Comparison of ENCODE assay signal across 8 mouse cellular contexts in genomic region chr7:43562651-43563070, GRCm38 (mm10). TPM values are rescaled to one million over a fixed set of nuclear protein-coding genes. Genes with fewer than 3 reads are reported as not detected.
A peak's percentile ranks its signal among the peaks of the same experiment; 100 is the strongest.
DNase-seq lines count a peak whose midpoint lies in the region; ATAC-seq lines count a peak whose summit lies in the region.

No protein-coding gene starts in this region.

- H3K27ac ChIP-seq in forebrain, embryonic 14.5 days (ENCODE audit: low read depth, low read length): peak overlapping the region; percentile 87
- peak overlapping the region; percentile 87 for H3K27ac ChIP-seq in kidney, embryonic 16.5 days (ENCODE audit: low read length)
- peak overlapping the region; percentile 95 for H3K27ac ChIP-seq in midbrain, embryonic 12.5 days (replicated peaks)
- peak overlapping the region; percentile 82 for H3K27ac ChIP-seq in stomach, embryonic 16.5 days (ENCODE audit: low read length)

- peak overlapping the region; percentile 78 for H3K9ac ChIP-seq in forebrain, embryonic 14.5 days (ENCODE audit: low read length)
- peak overlapping the region; percentile 86 for H3K9ac ChIP-seq in kidney, embryonic 16.5 days (replicated peaks; ENCODE audit: low read length)
- H3K9ac ChIP-seq in midbrain, embryonic 12.5 days (replicated peaks): peak overlapping the region; percentile 73
- H3K9ac ChIP-seq in stomach, embryonic 16.5 days (ENCODE audit: low read length): peak overlapping the region; percentile 82

- H3K36me3 ChIP-seq in erythroblast, embryonic 14.5 days (ENCODE audit: control insufficient read depth): no peaks in the 10 kb centered on the region; the same call in 1 of the 2 replicates
- H3K36me3 ChIP-seq in forebrain, embryonic 14.5 days (ENCODE audit: control insufficient read depth, insufficient read depth, low read length): peaks cover 24% of the 10 kb centered on the region
- H3K36me3 ChIP-seq in kidney, embryonic 16.5 days (ENCODE audit: insufficient read depth, low read length): peaks cover 9% of the 10 kb centered on the region
- H3K36me3 ChIP-seq in midbrain, embryonic 12.5 days: peaks cover 28% of the 10 kb centered on the region
- no peaks in the 10 kb centered on the region for H3K36me3 ChIP-seq in stomach, embryonic 16.5 days (ENCODE audit: control insufficient read depth, insufficient read depth, low read length)

- H3K4me2 ChIP-seq in forebrain, embryonic 14.5 days (ENCODE audit: low read length): peak overlapping the region; percentile 76
- peak overlapping the region; percentile 78 for H3K4me2 ChIP-seq in kidney, embryonic 16.5 days (replicated peaks; ENCODE audit: low read depth, low read length)
- peak overlapping the region; percentile 65 for H3K4me2 ChIP-seq in midbrain, embryonic 12.5 days (replicated peaks)
- H3K4me2 ChIP-seq in stomach, embryonic 16.5 days (ENCODE audit: low read depth, low read length): peak overlapping the region; percentile 78

- H3K9me3 ChIP-seq in erythroblast, embryonic 14.5 days (ENCODE audit: control insufficient read depth, low read length): no peaks in the 10 kb centered on the region
- H3K9me3 ChIP-seq in forebrain, embryonic 14.5 days (replicated peaks; ENCODE audit: control insufficient read depth, low read length): no peaks in the 10 kb centered on the region
- no peaks in the 10 kb centered on the region for H3K9me3 ChIP-seq in kidney, embryonic 16.5 days (ENCODE audit: low read length)
- no peaks in the 10 kb centered on the region for H3K9me3 ChIP-seq in midbrain, embryonic 12.5 days
- no peaks in the 10 kb centered on the region for H3K9me3 ChIP-seq in stomach, embryonic 16.5 days (replicated peaks; ENCODE audit: control insufficient read depth, low read length)

- peak; percentile 58 for DNase-seq in NIH3T3 (ENCODE audit: low read depth)
- peak; percentile 45 for DNase-seq in forebrain, embryonic 14.5 days (ENCODE audit: low spot score)
- DNase-seq in adrenal gland, postnatal 4 days (ENCODE audit: low spot score in 2 of 2): no peak

- peak overlapping the region; percentile 53 for H3K4me3 ChIP-seq in erythroblast, embryonic 14.5 days (replicated peaks)
- peak overlapping the region; percentile 79 for H3K4me3 ChIP-seq in forebrain, embryonic 14.5 days (ENCODE audit: low read depth, low read length)
- H3K4me3 ChIP-seq in kidney, embryonic 16.5 days (ENCODE audit: low read length): peak overlapping the region; percentile 77
- peak overlapping the region; percentile 73 for H3K4me3 ChIP-seq in midbrain, embryonic 12.5 days
- peak overlapping the region; percentile 73 for H3K4me3 ChIP-seq in stomach, embryonic 16.5 days (replicated peaks; ENCODE audit: low read length)

- peaks cover 2% of the 10 kb centered on the region; the same call in 1 of the 2 replicates for H3K4me1 ChIP-seq in erythroblast, embryonic 14.5 days (ENCODE audit: control insufficient read depth)
- H3K4me1 ChIP-seq in forebrain, embryonic 14.5 days (ENCODE audit: control insufficient read depth, insufficient read depth, low read length): peaks cover 10% of the 10 kb centered on the region
- peaks cover 12% of the 10 kb centered on the region for H3K4me1 ChIP-seq in kidney, embryonic 16.5 days (ENCODE audit: insufficient read depth, low read length)
- H3K4me1 ChIP-seq in midbrain, embryonic 12.5 days: peaks cover 14% of the 10 kb centered on the region
- H3K4me1 ChIP-seq in stomach, embryonic 16.5 days (ENCODE audit: control insufficient read depth, insufficient read depth, low read length): peaks cover 7% of the 10 kb centered on the region

- 0% methylated on average over 10 of the region's 10 CpGs for WGBS in forebrain, embryonic 14.5 days
- WGBS in kidney, embryonic 16.5 days: 0% methylated on average over 10 of the region's 10 CpGs
- WGBS in midbrain, embryonic 12.5 days: under 1% methylated on average over 10 of the region's 10 CpGs
- WGBS in stomach, embryonic 16.5 days: 1% methylated on average over 10 of the region's 10 CpGs

- peaks cover 5% of the 10 kb centered on the region for H3K27me3 ChIP-seq in erythroblast, embryonic 14.5 days (ENCODE audit: control insufficient read depth)
- no peaks in the 10 kb centered on the region for H3K27me3 ChIP-seq in forebrain, embryonic 14.5 days (replicated peaks; ENCODE audit: control insufficient read depth, insufficient read depth, low read length)
- H3K27me3 ChIP-seq in kidney, embryonic 16.5 days (ENCODE audit: insufficient read depth, low read length): no peaks in the 10 kb centered on the region
- no peaks in the 10 kb centered on the region for H3K27me3 ChIP-seq in midbrain, embryonic 12.5 days
- H3K27me3 ChIP-seq in stomach, embryonic 16.5 days (ENCODE audit: control insufficient read depth, insufficient read depth, low read length): no peaks in the 10 kb centered on the region

- no peak for ATAC-seq in erythroblast, adult 5-6 weeks (replicated peaks; ENCODE audit: low FRiP score, poor library complexity, severe bottlenecking)
- peak; percentile 27 for ATAC-seq in forebrain, embryonic 14.5 days
- peak; percentile 28; the same call in 1 of the 2 replicates for ATAC-seq in kidney, embryonic 16.5 days (ENCODE audit: low FRiP score, low TSS enrichment)
- peak; percentile 53 for ATAC-seq in midbrain, embryonic 12.5 days (ENCODE audit: low FRiP score, low read depth)
- no peak for ATAC-seq in stomach, embryonic 16.5 days (ENCODE audit: insufficient read depth, low FRiP score)

RNA-seq across cellular contexts. Expression of gene Zfp658, which starts 0.6 kb away (rescaled TPM):
- not detected in 2 replicates for polyA plus RNA-seq in erythroblast, embryonic 14.5 days (2012)
- total RNA-seq in erythroblast, adult 5-6 weeks (2015; ENCODE audit: low replicate concordance): 0.84 TPM in 1 of 2 replicates, not detected in the other
- 0.70 TPM in 1 of 2 replicates, not detected in the other for total RNA-seq in erythroblast, adult 5-6 weeks (2017; ENCODE audit: low replicate concordance)
- polyA plus RNA-seq in forebrain, embryonic 14.5 days (2014; fragmentation: Nextera tagmentation; extraction: Ambion mirVana): 7.6 and 9.0 TPM in 2 replicates
- polyA plus RNA-seq in kidney, embryonic 16.5 days (2015; fragmentation: Nextera tagmentation; extraction: Ambion mirVana): 3.7 and 3.8 TPM in 2 replicates
- polyA plus RNA-seq in midbrain, embryonic 12.5 days (2016; fragmentation: Nextera tagmentation; extraction: Ambion mirVana): 9.3 and 10.1 TPM in 2 replicates
- 3.5 and 3.6 TPM in 2 replicates for polyA plus RNA-seq in stomach, embryonic 16.5 days (2015; fragmentation: Nextera tagmentation; extraction: Ambion mirVana)
- total RNA-seq in adrenal gland, postnatal 4 days (2021): 1 to 10 TPM; 3.4 TPM

RNA-seq across cellular contexts. Expression of gene Zfp719, which starts 16.7 kb away (rescaled TPM):
- polyA plus RNA-seq in erythroblast, embryonic 14.5 days (2012): not detected in 2 replicates
- total RNA-seq in erythroblast, adult 5-6 weeks (2015; ENCODE audit: low replicate concordance): 0.19 and 4.6 TPM in 2 replicates
- total RNA-seq in erythroblast, adult 5-6 weeks (2017; ENCODE audit: low replicate concordance): 1.1 and 2.2 TPM in 2 replicates
- 18.8 and 21.5 TPM in 2 replicates for polyA plus RNA-seq in forebrain, embryonic 14.5 days (2014; fragmentation: Nextera tagmentation; extraction: Ambion mirVana)
- 13.8 and 14.1 TPM in 2 replicates for polyA plus RNA-seq in kidney, embryonic 16.5 days (2015; fragmentation: Nextera tagmentation; extraction: Ambion mirVana)
- 17.8 and 17.9 TPM in 2 replicates for polyA plus RNA-seq in midbrain, embryonic 12.5 days (2016; fragmentation: Nextera tagmentation; extraction: Ambion mirVana)
- 11.3 and 12.9 TPM in 2 replicates for polyA plus RNA-seq in stomach, embryonic 16.5 days (2015; fragmentation: Nextera tagmentation; extraction: Ambion mirVana)
- 10 to 100 TPM; 17.6 to 18.9 TPM for total RNA-seq in adrenal gland, postnatal 4 days (2021)

RNA-seq across cellular contexts. Expression of gene Cd33, which starts 18.4 kb away (rescaled TPM):
- polyA plus RNA-seq in erythroblast, embryonic 14.5 days (2012): 0.02 TPM in 1 of 2 replicates, not detected in the other
- total RNA-seq in erythroblast, adult 5-6 weeks (2015; ENCODE audit: low replicate concordance): 20.8 and 23.8 TPM in 2 replicates
- total RNA-seq in erythroblast, adult 5-6 weeks (2017; ENCODE audit: low replicate concordance): 9.1 and 12.0 TPM in 2 replicates
- polyA plus RNA-seq in forebrain, embryonic 14.5 days (2014; fragmentation: Nextera tagmentation; extraction: Ambion mirVana): 0.61 and 1.2 TPM in 2 replicates
- polyA plus RNA-seq in kidney, embryonic 16.5 days (2015; fragmentation: Nextera tagmentation; extraction: Ambion mirVana): 0.49 and 0.81 TPM in 2 replicates
- 1.1 and 1.4 TPM in 2 replicates for polyA plus RNA-seq in midbrain, embryonic 12.5 days (2016; fragmentation: Nextera tagmentation; extraction: Ambion mirVana)
- polyA plus RNA-seq in stomach, embryonic 16.5 days (2015; fragmentation: Nextera tagmentation; extraction: Ambion mirVana): 3.0 and 3.7 TPM in 2 replicates
- total RNA-seq in adrenal gland, postnatal 4 days (2021): 1 to 10 TPM; 3.0 to 4.1 TPM

RNA-seq across cellular contexts. Expression of gene Zfp819, which starts 44.3 kb away (rescaled TPM):
- 0.01 TPM in 1 of 2 replicates, not detected in the other for polyA plus RNA-seq in erythroblast, embryonic 14.5 days (2012)
- total RNA-seq in erythroblast, adult 5-6 weeks (2015; ENCODE audit: low replicate concordance): not detected in 2 replicates
- total RNA-seq in erythroblast, adult 5-6 weeks (2017; ENCODE audit: low replicate concordance): not detected in 2 replicates
- polyA plus RNA-seq in forebrain, embryonic 14.5 days (2014; fragmentation: Nextera tagmentation; extraction: Ambion mirVana): 0.47 and 0.53 TPM in 2 replicates
- 0.06 and 0.24 TPM in 2 replicates for polyA plus RNA-seq in kidney, embryonic 16.5 days (2015; fragmentation: Nextera tagmentation; extraction: Ambion mirVana)
- polyA plus RNA-seq in midbrain, embryonic 12.5 days (2016; fragmentation: Nextera tagmentation; extraction: Ambion mirVana): 0.24 and 0.58 TPM in 2 replicates
- polyA plus RNA-seq in stomach, embryonic 16.5 days (2015; fragmentation: Nextera tagmentation; extraction: Ambion mirVana): not detected in 2 replicates
- total RNA-seq in adrenal gland, postnatal 4 days (2021): under 1 TPM; 0.22 to 0.28 TPM

RNA-seq across cellular contexts. Expression of gene 4931406B18Rik, which starts 56.9 kb away (rescaled TPM):
- polyA plus RNA-seq in erythroblast, embryonic 14.5 days (2012): not detected in 2 replicates
- not detected in 2 replicates for total RNA-seq in erythroblast, adult 5-6 weeks (2015; ENCODE audit: low replicate concordance)
- total RNA-seq in erythroblast, adult 5-6 weeks (2017; ENCODE audit: low replicate concordance): not detected in 2 replicates
- polyA plus RNA-seq in forebrain, embryonic 14.5 days (2014; fragmentation: Nextera tagmentation; extraction: Ambion mirVana): not detected in 2 replicates
- not detected in 2 replicates for polyA plus RNA-seq in kidney, embryonic 16.5 days (2015; fragmentation: Nextera tagmentation; extraction: Ambion mirVana)
- polyA plus RNA-seq in midbrain, embryonic 12.5 days (2016; fragmentation: Nextera tagmentation; extraction: Ambion mirVana): not detected in 2 replicates
- not detected in 2 replicates for polyA plus RNA-seq in stomach, embryonic 16.5 days (2015; fragmentation: Nextera tagmentation; extraction: Ambion mirVana)
- not detected for total RNA-seq in adrenal gland, postnatal 4 days (2021)

Comparison
In these comparisons a context has a peak if more than half of its experiments do, and no peak if none do; other contexts are left out.
1. ATAC-seq: peak in forebrain, embryonic 14.5 days (single experiment), kidney, embryonic 16.5 days (single experiment) and midbrain, embryonic 12.5 days (single experiment); none in erythroblast, adult 5-6 weeks (single experiment) and stomach, embryonic 16.5 days (single experiment).
2. DNase-seq: peak in NIH3T3 (single experiment) and forebrain, embryonic 14.5 days (single experiment); none in adrenal gland, postnatal 4 days (0 of 2).
3. RNA of gene Zfp719, which starts 16.7 kb away (polyA plus RNA-seq): 18.8 to 21.5 TPM in forebrain, embryonic 14.5 days, 17.8 to 17.9 TPM in midbrain, embryonic 12.5 days, 13.8 to 14.1 TPM in kidney, embryonic 16.5 days and 11.3 to 12.9 TPM in stomach, embryonic 16.5 days; not detected in erythroblast, embryonic 14.5 days; every median in the first group is over 10 times any median in the second.
4. Peak in every context shown above with its lines, with median percentiles within 50 percentile points of each other: H3K4me3 ChIP-seq, H3K27ac ChIP-seq, H3K4me2 ChIP-seq and H3K9ac ChIP-seq.